Mouse (Mus musculus): ENCODE measurements around the gene Krt81.
A peak's percentile ranks its signal among the peaks of the same experiment; 100 is the strongest.

Krt81 gene

GRCm38 (mm10) chr15:101463651-101464050 lies at the start of gene Krt81:
TSS of gene Krt81 (minus strand) at chr15:101463751.
- no peak for DNase-seq (ENCODE audit: low read depth, low spot score)

GRCm38 (mm10) chr15:101508247-101508646 lies 44.7 kb upstream of the Krt81 start:
- no peak for DNase-seq (ENCODE audit: low read depth, low spot score)

- no peak for DNase-seq (ENCODE audit: low read depth, low spot score)
Observed at GRCm38 (mm10) chr15:101506896-101507758, 43.6 kb upstream of the Krt81 start.

DNA sequence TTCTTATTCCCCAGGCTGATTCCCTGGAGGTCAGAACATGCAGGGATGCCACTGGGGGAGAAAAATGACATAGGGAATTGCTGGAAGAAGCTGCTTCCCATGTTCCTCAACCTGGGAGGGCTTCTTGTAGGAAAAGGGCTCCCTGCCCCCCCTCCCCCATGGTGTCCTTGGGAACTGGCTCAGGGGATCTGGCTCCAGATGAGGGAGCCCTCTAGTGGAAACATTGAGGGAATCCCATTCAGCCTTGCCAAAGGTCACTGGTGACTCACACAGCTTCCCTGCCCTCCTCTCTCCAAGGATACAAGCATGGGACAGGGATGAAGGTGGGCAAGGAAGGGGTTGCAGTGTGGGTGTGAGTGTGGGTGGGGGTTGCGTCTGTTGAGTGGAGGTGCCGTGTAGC lies 33.6 kb upstream of the Krt81 start:
- peak; percentile 40 for DNase-seq (ENCODE audit: low read depth, low spot score)

DNA sequence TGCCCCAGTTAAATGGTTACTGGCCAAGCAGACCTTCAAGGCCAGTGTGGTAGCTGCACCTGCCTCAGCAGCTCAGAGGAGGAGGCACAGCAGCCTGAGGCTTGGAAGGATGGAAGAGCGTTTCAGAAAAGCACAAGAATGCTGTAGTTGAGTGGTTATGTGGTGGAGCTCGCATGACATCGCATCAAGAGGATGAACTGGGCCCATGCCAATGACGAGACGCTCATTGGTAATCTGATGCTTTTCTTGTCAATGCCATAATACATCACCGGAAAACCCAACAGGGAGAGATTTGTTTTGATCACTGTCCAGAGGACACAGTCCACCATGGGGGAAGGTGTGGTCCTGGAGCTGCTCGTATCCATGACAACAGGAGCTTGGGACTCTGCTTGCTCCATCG lies 31.7 kb upstream of the Krt81 start:
- DNase-seq (ENCODE audit: low read depth, low spot score), result no peak

- DNase-seq (ENCODE audit: low read depth, low spot score), result no peak
Observed at GRCm38 (mm10) chr15:101494203-101494602, 30.7 kb upstream of the Krt81 start.

- DNase-seq (ENCODE audit: low read depth, low spot score), result no peak
Observed at GRCm38 (mm10) chr15:101493713-101494112, 30.2 kb upstream of the Krt81 start.

DNA sequence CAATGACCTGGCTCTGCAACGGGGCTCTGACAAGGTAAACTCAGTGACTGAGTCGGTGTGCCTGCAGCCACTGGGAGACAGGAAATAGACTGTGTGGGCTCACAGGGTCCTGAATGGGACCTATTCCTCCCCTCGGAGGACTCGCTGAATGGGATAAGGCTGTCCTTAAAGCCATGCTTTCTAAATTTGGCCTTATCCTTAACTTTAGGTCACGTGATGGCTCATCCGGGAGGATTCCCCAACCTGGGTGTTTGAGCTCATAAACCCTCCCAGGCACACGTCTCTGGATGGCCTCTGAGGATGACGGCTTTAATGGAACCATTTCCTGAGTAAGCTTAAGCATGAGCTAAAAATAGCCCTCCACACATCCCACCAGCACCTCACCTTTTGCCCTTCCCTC lies 29.2 kb upstream of the Krt81 start:
- peak; percentile 11 for DNase-seq (ENCODE audit: low read depth, low spot score)

DNA sequence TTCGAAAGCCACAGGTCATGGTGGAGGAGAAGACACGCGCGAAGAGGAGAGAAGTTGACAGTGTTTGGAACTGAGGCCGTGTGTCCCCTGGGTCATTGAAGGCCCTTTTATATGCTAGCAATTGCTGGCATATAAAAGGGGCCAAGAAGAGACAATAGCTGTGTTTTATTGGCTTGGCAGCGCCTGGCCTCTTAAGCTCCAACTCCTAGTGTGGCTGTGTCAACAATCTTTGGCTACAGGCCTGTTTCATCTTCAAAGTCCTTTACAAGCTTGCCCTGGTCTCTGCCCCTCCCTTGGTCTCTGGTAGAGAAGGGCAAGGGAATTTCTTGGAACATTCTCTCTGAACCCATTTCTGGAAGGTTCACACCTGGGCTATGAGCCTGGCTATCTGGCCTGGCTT lies 27.9 kb upstream of the Krt81 start, which contains the start of gene Krt83:
TSS of gene Krt83 (minus strand) at position 82 of the 400 bp plus-strand sequence.
- no peak for DNase-seq (ENCODE audit: low read depth, low spot score)

DNA sequence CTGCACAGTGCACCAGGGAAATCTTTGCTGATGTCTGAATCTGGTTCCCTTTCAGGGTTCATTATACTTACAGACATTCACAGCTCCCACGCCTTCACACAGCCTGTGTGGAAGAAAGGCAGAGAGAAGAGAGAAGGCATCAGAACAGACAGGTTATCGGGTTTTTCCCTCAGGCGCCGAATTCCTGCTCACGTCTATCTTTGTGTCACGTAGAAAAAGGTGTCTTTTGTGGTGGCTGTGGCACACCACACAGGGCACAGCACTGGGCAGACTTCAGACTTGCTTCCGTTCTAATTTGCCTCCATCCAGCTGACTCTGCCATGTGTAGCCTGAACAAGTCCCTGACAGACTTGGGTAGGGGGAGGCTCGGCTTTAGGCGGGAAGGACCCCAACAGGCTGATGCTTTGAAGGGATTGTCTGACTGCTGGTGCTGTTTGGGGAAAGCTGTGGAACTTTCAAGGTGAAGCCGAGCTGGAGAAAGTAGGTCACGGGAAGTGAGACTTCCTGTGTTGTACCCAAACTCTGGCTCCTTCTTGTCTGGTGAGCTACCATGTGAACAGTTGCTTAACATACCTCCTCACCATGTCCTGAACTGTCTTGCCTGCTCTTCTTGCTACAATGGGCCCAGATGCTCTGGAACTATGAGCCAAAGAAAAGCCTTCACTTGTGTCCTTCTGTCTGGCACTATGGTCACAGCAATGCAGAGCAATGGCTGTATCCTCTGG lies 22.5 kb upstream of the Krt81 start:
- no peak for DNase-seq (ENCODE audit: low read depth, low spot score)

DNA sequence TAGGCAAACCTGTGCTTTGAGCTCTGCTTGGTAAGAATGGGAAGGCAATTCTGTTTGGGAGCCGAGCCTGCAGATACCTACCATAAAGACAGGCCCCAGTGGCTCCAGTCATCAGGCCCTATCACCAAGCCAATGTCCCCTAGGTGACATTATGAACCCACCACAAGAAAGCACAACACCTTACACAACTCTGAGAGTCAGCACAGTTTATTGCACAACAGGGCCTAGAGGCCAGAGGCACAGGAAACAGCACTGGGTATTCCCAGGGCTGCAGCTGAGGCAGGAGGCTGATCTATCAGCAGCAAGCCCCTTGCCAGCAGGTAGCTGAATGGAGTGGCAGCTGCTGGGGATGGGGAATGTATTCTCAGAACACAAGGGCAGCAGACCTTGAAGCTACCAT lies 21.4 kb upstream of the Krt81 start:
- no peak for DNase-seq (ENCODE audit: low read depth, low spot score)

DNA sequence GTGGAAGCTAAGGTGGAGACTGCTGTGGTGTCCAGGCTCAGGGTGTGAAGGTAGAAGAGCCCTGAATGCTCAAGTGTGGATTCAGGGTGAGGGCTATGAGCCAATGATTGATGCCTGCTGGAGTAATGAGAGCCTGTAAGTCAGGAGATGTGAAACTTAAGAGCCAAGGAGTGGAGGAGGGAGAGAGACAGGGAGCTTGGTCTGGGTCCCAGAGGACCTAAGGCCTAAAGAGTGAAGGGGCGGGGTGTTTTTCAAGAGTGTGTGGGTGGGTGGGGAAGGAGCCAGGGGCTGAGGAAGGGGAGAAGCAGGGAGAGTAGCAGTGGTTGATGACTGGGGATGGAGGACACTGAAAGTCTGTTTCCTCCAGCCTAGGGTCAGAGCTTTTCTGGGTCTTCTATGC lies 20.1 kb upstream of the Krt81 start:
- DNase-seq (ENCODE audit: low read depth, low spot score), result no peak

DNA sequence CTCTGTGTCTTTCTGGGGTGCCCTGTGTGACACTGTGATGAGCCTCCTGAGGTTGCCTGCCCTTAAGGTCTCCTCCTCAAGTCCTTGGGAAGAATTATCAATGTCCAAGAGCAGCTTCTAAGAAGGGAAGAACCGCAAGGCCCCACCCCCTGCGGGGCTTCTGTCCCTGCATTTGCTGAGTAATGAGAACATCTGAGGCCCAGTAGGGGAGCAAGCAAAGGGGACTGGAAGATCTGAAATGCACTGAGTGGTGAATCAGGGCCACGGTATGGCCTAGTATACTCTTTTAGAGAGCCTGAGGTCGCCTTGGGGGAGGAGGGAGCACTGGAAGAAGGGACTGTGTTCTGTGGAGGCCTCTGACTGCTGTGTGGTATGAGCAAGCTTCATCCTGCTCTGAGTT lies 18.5 kb upstream of the Krt81 start:
- no peak for DNase-seq (ENCODE audit: low read depth, low spot score)

- DNase-seq (ENCODE audit: low read depth, low spot score), result no peak
Observed at GRCm38 (mm10) chr15:101479666-101480060, 16.1 kb upstream of the Krt81 start.

- DNase-seq (ENCODE audit: low read depth, low spot score), result peak; percentile 41
Observed at GRCm38 (mm10) chr15:101479007-101479665, 15.6 kb upstream of the Krt81 start.

GRCm38 (mm10) chr15:101472952-101473528 lies 9.5 kb upstream of the Krt81 start, which contains the start of gene Krt86:
TSS of gene Krt86 (plus strand) at chr15:101473478.
- peak; percentile 28 for DNase-seq (ENCODE audit: low read depth, low spot score)

DNA sequence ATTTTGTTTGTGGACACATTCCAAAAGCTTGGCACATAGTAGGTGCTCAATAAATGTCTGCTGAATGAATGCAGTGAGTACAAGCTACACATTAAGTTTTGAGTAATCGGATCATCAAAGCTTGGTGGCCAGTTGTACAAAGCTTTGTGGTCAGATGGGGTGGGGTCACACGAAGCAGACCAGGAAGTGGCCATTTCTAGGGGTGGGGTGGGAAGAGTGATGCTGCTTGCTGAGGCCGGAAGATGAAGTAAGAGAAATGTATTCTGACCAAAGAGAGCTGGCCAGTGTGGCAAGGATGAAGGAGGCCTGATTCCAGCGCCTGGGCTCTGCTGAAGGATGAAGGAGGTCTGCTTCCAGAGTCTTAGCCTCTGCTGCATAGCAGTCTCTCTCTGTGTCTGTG lies 5.5 kb upstream of the Krt81 start:
- no peak for DNase-seq (ENCODE audit: low read depth, low spot score)

DNA sequence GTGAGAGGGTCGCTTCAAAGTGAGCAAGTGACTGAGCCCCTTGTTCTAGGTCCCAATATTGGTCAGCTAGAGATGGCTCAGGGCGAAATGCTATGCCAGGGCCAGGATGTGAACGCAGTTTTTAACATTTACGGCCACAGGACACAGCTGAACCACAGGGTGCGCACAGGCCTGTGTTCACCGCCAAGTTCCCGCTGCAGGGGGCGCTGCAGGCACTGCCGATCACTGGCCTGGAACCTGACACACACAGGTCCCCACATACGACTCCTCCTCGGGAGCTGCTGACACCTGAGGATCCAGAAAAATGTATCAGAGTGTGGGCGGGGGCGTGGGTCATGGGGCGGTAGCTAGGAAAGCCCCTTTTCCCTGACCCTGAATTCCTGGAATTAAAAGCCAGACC lies 4.3 kb downstream of the Krt81 start:
- peak; percentile 12 for DNase-seq (ENCODE audit: low read depth, low spot score)

- no peak for DNase-seq (ENCODE audit: low read depth, low spot score)
Observed at GRCm38 (mm10) chr15:101458361-101458930, 5.1 kb downstream of the Krt81 start.

DNA sequence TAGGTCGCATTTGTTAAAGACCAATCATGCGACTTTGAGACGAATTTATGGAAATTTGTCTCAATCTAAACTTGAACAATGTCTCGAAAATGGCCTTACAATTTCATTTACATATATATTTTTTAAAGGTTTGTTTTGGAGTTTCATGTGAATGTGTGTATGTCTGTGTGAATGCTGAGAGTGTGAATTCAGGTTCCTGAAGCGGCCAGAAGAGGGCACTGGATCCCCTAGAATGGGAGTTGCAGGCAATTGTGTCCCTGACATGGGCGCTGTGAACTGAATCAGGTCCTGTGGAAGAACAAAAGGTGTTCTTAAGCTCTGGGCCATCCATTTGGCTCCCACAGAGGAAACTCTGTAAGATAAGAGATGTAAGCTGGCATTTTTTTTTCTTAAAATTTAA lies 7.7 kb downstream of the Krt81 start:
- DNase-seq (ENCODE audit: low read depth, low spot score), result peak; percentile 15

- DNase-seq (ENCODE audit: low read depth, low spot score), result no peak
Observed at GRCm38 (mm10) chr15:101455292-101455691, 8.3 kb downstream of the Krt81 start.

GRCm38 (mm10) chr15:101454774-101455173 lies 8.8 kb downstream of the Krt81 start:
- DNase-seq (ENCODE audit: low read depth, low spot score), result no peak
